Comparison of ENCODE assay signal across 12 mouse cellular contexts in the genomic region with DNA sequence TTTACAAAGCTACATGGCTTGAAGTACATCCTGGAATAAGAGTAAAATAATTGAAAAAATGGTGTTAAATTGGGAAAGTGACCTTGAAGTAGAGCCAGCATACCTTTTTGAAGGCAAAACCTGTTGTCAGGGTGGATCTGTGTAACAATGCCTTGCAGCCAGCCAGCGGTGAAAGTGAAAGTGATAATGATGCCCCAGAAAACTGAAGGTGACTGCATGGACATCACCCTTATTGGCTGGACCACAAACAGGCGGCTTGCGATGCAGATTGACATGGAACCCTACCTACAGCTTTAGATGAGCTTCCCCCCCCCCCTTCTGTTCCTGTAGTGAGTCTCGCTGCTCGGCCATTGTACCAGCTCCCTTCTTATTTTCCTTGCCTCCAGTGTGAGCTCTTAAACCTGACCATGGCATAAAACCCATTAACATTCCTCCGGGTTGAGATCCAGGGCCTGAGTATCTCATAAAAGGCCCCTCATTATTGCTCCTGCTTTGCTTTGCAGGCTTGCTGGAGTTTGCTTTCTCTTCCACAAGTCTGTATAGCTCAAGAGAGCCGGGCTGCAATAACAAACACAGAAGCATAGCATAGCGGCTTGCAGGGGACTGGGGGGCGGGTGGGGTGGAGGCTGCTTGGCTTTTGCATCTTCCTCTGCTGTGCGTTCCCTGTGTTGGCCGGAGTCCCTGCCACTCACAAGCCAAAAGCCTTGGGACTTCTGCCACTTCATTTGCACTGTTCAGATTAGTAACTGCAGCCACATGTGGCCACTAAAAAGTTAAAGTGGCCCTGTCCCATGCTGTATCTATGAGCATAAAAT.
DNase-seq lines count a peak whose midpoint lies in the region; ATAC-seq lines count a peak whose summit lies in the region.
"Had no signal": no experiment of that assay in that cellular context is flagged by ENCODE, and none has a peak within 500 bp of the region (broad histone marks: within the 10 kb centered on the region; RNA-seq: fewer than 3 reads in every experiment).

No protein-coding gene starts in this region.

- no peaks in the 10 kb centered on the region for H3K27me3 ChIP-seq in heart, embryonic 10.5 days (ENCODE audit: insufficient read depth, poor library complexity, severe bottlenecking)
- 0 out of 2 replicates have a peak, but pooled peaks cover 2% of the 10 kb centered on the region for H3K27me3 ChIP-seq in heart, embryonic 16.5 days (ENCODE audit: control insufficient read depth, insufficient read depth, low read length)

- peak; percentile 92 for DNase-seq in heart, adult 11 months
- DNase-seq in heart, embryonic 10.5 days (ENCODE audit: low spot score) = no peak
- DNase-seq in right cerebral cortex, postnatal 10 days (ENCODE audit: low spot score in 2 of 2) = peak; percentile 32 to 56
- no peak for DNase-seq in right cerebral cortex, postnatal 25 days
- DNase-seq: liver, postnatal 0 days; retina, postnatal 1 day; thymus, postnatal 36 days had no signal

- H3K4me1 ChIP-seq in heart, embryonic 10.5 days = no peaks in the 10 kb centered on the region
- no peaks in the 10 kb centered on the region for H3K4me1 ChIP-seq in heart, embryonic 16.5 days (ENCODE audit: control insufficient read depth, insufficient read depth, low read length)

- H3K4me2 ChIP-seq in heart, embryonic 16.5 days (ENCODE audit: low read depth, low read length) = peak overlapping the region; percentile 10; the same call in 1 of the 2 replicates

- no peak overlapping the region for H3K9ac ChIP-seq in heart, embryonic 16.5 days (ENCODE audit: low read length)
- H3K9ac ChIP-seq: liver, postnatal 0 days had no signal

- WGBS in heart, embryonic 10.5 days = 65% methylated on average over 11 of the region's 11 CpGs
- 62% methylated on average over 11 of the region's 11 CpGs for WGBS in heart, embryonic 16.5 days

- H3K4me3 ChIP-seq in heart, embryonic 10.5 days = no peak overlapping the region
- H3K4me3 ChIP-seq in heart, embryonic 16.5 days (ENCODE audit: low read length) = no peak overlapping the region

- ATAC-seq in heart, embryonic 16.5 days (replicated peaks; ENCODE audit: extremely low read depth, insufficient read depth, low FRiP score) = no peak
- no peak for ATAC-seq in megakaryocyte progenitor cell, adult 5-6 weeks (replicated peaks; ENCODE audit: poor library complexity)
- ATAC-seq in activated CD4-positive, CD25-positive, alpha-beta regulatory T cell, adult 4 months = no peak
- ATAC-seq in megakaryocyte-erythroid progenitor cell, adult 5-6 weeks (replicated peaks; ENCODE audit: low FRiP score, low TSS enrichment, poor library complexity, severe bottlenecking) = no peak
- ATAC-seq: intestine, embryonic 16.5 days; liver, postnatal 0 days had no signal

- 0 out of 2 replicates have a peak, but pooled peaks cover 3% of the 10 kb centered on the region for H3K9me3 ChIP-seq in heart, embryonic 10.5 days
- H3K9me3 ChIP-seq in heart, embryonic 16.5 days (replicated peaks; ENCODE audit: control insufficient read depth, low read length) = no peaks in the 10 kb centered on the region

- H3K36me3 ChIP-seq in heart, embryonic 10.5 days = no peaks in the 10 kb centered on the region
- no peaks in the 10 kb centered on the region for H3K36me3 ChIP-seq in heart, embryonic 16.5 days (ENCODE audit: control insufficient read depth, insufficient read depth)

- no peak overlapping the region for H3K27ac ChIP-seq in heart, embryonic 10.5 days
- no peak overlapping the region for H3K27ac ChIP-seq in heart, embryonic 16.5 days (ENCODE audit: low read length)

Comparison
In these comparisons a context has a peak if more than half of its experiments do, and no peak if none do; other contexts are left out.
1. DNase-seq: peak in heart, adult 11 months (single experiment) and right cerebral cortex, postnatal 10 days (2 of 2); none in heart, embryonic 10.5 days (single experiment) and right cerebral cortex, postnatal 25 days (single experiment).